Mouse (Mus musculus) liver, postnatal 0 days (tissue): ENCODE results near the gene Thumpd3.

Experiments used
- CTCF ChIP-seq: sonication (generic); IDR thresholded peaks from 2 replicates; pipeline ENCODE4 v1.5.1; 2016; ENCODE audit warnings: antibody characterized with exemption, low read depth
- EP300 ChIP-seq: IDR thresholded peaks from 2 replicates; pipeline ENCODE4 v1.6.1; 2016; ENCODE audit warnings: antibody characterized with exemption, low read depth, mild to moderate bottlenecking

GRCm38 (mm10) chr6:113025774-113026173, 20.3 kb upstream of the Thumpd3 start:
- TF ChIP-seq CTCF (no peak), EP300 (no peak)
